Mouse (Mus musculus) inflammation-experienced regulatory T-cells, adult 16 weeks (primary cell): ENCODE data around the gene Arhgap15. TPM values are rescaled to one million over a fixed set of nuclear protein-coding genes. Genes with fewer than 3 reads are reported as not detected.

ENCODE experiments used
- polyA plus RNA-seq: library from polyadenylated mRNA; unstranded; fragments of 100-300 nt; shearing (Covaris generic); gene quantifications from one replicate; pipeline ENCODE4 v1.2.1, GENCODE M21; 2017

Gene Arhgap15
- polyA plus RNA-seq = 435 TPM

DNA sequence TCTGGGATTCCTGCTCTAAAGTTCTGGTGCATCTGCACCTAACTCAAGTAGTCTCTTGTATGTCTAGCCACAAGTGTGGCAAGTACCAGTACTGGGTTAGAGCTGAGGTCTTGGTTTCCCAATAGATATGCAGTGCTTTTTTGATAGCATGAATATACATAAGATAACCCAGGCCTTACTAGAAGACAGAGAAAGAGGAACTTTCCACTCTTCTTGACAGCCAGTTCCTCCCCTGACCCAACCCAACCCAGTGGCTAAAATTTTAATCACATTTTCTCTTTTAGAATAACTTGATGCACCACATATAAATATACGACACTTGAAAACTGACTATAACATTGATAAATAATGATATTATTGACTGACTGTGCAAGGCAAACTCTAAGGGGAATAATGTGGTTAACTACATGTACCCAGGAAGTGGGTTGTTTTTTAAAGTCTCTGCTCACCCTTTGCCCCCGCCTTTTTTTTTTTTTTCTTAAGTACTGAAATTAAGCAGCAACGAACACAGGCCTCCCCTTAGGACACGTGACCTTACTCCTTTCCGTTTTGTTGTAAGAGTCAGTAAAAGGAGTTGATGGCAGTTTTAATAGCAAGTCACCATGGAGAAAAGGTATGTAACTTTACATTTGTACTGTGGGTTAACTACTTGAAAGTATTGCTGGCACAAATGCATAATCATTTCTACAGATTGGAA is at the start of gene Arhgap15:
Gene Arhgap15, plus strand, starts transcription at position 538 of the 697 bp plus-strand sequence.

Other genes with a start within 250 kb of the Arhgap15 start
- 1.00 TPM for gene Kynu, start 193.5 kb upstream of the Arhgap15 start, polyA plus RNA-seq